Mouse (Mus musculus): Measurements from ENCODE around the gene Myl10.
A peak's percentile ranks its signal among the peaks of the same experiment; 100 is the strongest.
"Not testable (repeated sequence)": the region's sequence is repeated elsewhere in the genome, so short reads cannot be mapped to it uniquely, and the experiment has no call there.

The Myl10 gene

GRCm38 (mm10) chr5:136706803-136707202 is 13.9 kb downstream of the Myl10 start:
- peak; percentile 82 for DNase-seq

GRCm38 (mm10) chr5:136708116-136708515 is 15.2 kb downstream of the Myl10 start:
- no peak for DNase-seq

- peak; percentile 73 for DNase-seq
These were observed 17.8 kb downstream of the Myl10 start for GRCm38 (mm10) chr5:136710742-136711141.

- DNase-seq: peak; percentile 15
These were observed 21.4 kb downstream of the Myl10 start for GRCm38 (mm10) chr5:136714232-136714875.

GRCm38 (mm10) chr5:136714879-136715278 is 21.9 kb downstream of the Myl10 start:
- DNase-seq: peak; percentile 69

- DNase-seq: no peak
These were observed 24.0 kb downstream of the Myl10 start for GRCm38 (mm10) chr5:136716696-136717572.

GRCm38 (mm10) chr5:136717573-136717854 is 24.6 kb downstream of the Myl10 start:
- DNase-seq: no peak

GRCm38 (mm10) chr5:136718656-136719055 is 25.7 kb downstream of the Myl10 start:
- DNase-seq: no peak

- no peak for DNase-seq
These were observed 28.6 kb downstream of the Myl10 start for GRCm38 (mm10) chr5:136721596-136721995.

- not testable (repeated sequence) for DNase-seq
These were observed 33.3 kb downstream of the Myl10 start for GRCm38 (mm10) chr5:136726271-136726670.

- DNase-seq: no peak
These were observed 46.0 kb downstream of the Myl10 start for GRCm38 (mm10) chr5:136738918-136739317.

GRCm38 (mm10) chr5:136746596-136746995 is 53.6 kb downstream of the Myl10 start:
- DNase-seq: no peak

Data from lung, postnatal 10 days (tissue).